Mouse (Mus musculus) cerebellum, postnatal 14 days (tissue): ENCODE results near the gene F8.
"Not testable (repeated sequence)": the region's sequence is repeated elsewhere in the genome, so short reads cannot be mapped to it uniquely, and the experiment has no call there.

Experiments used
- DNase-seq, 2 experiments: peaks; one replicate each; pipeline ENCODE4 v3.0.0; 2021; ENCODE audit warnings: mixed read lengths in 2 of 2

F8 gene

GRCm38 (mm10) chrX:75382195-75382771, at the start of gene F8, which contains the start of gene Fundc2:
Gene F8, minus strand, starts transcription at chrX:75382615.
Gene Fundc2, plus strand, starts transcription at chrX:75382399.
- DNase-seq, result peak; percentile 72 to 78

GRCm38 (mm10) chrX:75415936-75416785, 33.7 kb upstream of the F8 start, which contains the start of the genes Cmc4, Mtcp1 and Brcc3:
Gene Cmc4, minus strand, starts transcription at chrX:75416584.
Gene Mtcp1, minus strand, starts transcription at chrX:75416588.
Gene Brcc3, plus strand, starts transcription at chrX:75416628.
- DNase-seq, result peak; percentile 86 to 88

- DNase-seq, result no peak
These were observed 27.3 kb upstream of the F8 start for GRCm38 (mm10) chrX:75409711-75410110.

- no peak for DNase-seq
These were observed 20.9 kb upstream of the F8 start for GRCm38 (mm10) chrX:75403350-75403749.

- no peak for DNase-seq
These were observed 20.3 kb upstream of the F8 start for GRCm38 (mm10) chrX:75402668-75403067.

- no peak for DNase-seq
These were observed 17.1 kb upstream of the F8 start for GRCm38 (mm10) chrX:75399471-75399870.

GRCm38 (mm10) chrX:75381699-75382098, 716 bp downstream of the F8 start:
- no peak for DNase-seq

- no peak for DNase-seq
These were observed 1.2 kb downstream of the F8 start for GRCm38 (mm10) chrX:75381176-75381575.

- DNase-seq, result no peak
These were observed 5.6 kb downstream of the F8 start for GRCm38 (mm10) chrX:75376815-75377214.

GRCm38 (mm10) chrX:75372666-75373425, 9.6 kb downstream of the F8 start:
- DNase-seq, result no peak

GRCm38 (mm10) chrX:75370197-75370596, 12.2 kb downstream of the F8 start:
- no peak for DNase-seq

- no peak for DNase-seq
These were observed 58.9 kb downstream of the F8 start for GRCm38 (mm10) chrX:75323556-75323955.

- peak in 1 of 2 experiments; percentile 3 for DNase-seq
These were observed 110.7 kb downstream of the F8 start for GRCm38 (mm10) chrX:75271676-75272075.

- DNase-seq, result not testable (repeated sequence)
These were observed 148.6 kb downstream of the F8 start for GRCm38 (mm10) chrX:75233603-75234376.

GRCm38 (mm10) chrX:75231456-75231855, 151.0 kb downstream of the F8 start:
- DNase-seq, result no peak

- no peak for DNase-seq
These were observed 218.7 kb downstream of the F8 start, which contains the start of gene Smim9 for GRCm38 (mm10) chrX:75163670-75164069. Gene Smim9, minus strand, starts transcription at chrX:75163770.

GRCm38 (mm10) chrX:75155576-75156243, 226.7 kb downstream of the F8 start:
- peak; percentile 37 to 41 for DNase-seq

GRCm38 (mm10) chrX:75152249-75152648, 230.2 kb downstream of the F8 start:
- no peak for DNase-seq

GRCm38 (mm10) chrX:75150304-75150703, 232.1 kb downstream of the F8 start:
- DNase-seq, result no peak

- DNase-seq, result no peak
These were observed 234.0 kb downstream of the F8 start for GRCm38 (mm10) chrX:75148414-75148813.

GRCm38 (mm10) chrX:75143124-75143555, 239.3 kb downstream of the F8 start:
- DNase-seq, result peak; percentile 5 to 21

- DNase-seq, result no peak
These were observed 244.2 kb downstream of the F8 start for GRCm38 (mm10) chrX:75138182-75138581.
